In genomic region chr2:75980933-75981439, GRCm38 (mm10) we compare ENCODE assay signal across 9 mouse cellular contexts. TPM values are rescaled to one million over a fixed set of nuclear protein-coding genes. Genes with fewer than 3 reads are reported as not detected.
A peak's percentile ranks its signal among the peaks of the same experiment; 100 is the strongest.
DNase-seq lines count a peak whose midpoint lies in the region; ATAC-seq and TF ChIP-seq lines count a peak whose summit lies in the region.
"Not testable (repeated sequence)": the region's sequence is repeated elsewhere in the genome, so short reads cannot be mapped to it uniquely, and the experiment has no call there.
"Had no signal": no experiment of that assay in that cellular context is flagged by ENCODE, and none has a peak within 500 bp of the region (broad histone marks: within the 10 kb centered on the region; RNA-seq: fewer than 3 reads in every experiment).

No protein-coding gene starts in this region.

- peaks cover 16% of the 10 kb centered on the region for H3K4me1 ChIP-seq in forebrain, embryonic 10.5 days
- H3K4me1 ChIP-seq in heart, embryonic 11.5 days (ENCODE audit: control insufficient read depth, insufficient read depth, low read length); hindbrain, embryonic 15.5 days (replicated peaks); kidney, postnatal 0 days (replicated peaks; ENCODE audit: insufficient read depth, low read length); liver, embryonic 13.5 days (replicated peaks); midbrain, embryonic 13.5 days (replicated peaks); small intestine, adult 2 months (ENCODE audit: control insufficient read depth, insufficient read depth, insufficient read length, low read length): not testable (repeated sequence)

- H3K36me3 ChIP-seq in forebrain, embryonic 10.5 days (replicated peaks); heart, embryonic 11.5 days (ENCODE audit: control insufficient read depth, insufficient read depth, low read length); hindbrain, embryonic 15.5 days; kidney, postnatal 0 days (ENCODE audit: insufficient read depth, low read length); liver, embryonic 13.5 days; midbrain, embryonic 13.5 days; small intestine, adult 2 months (ENCODE audit: control insufficient read depth, insufficient read depth, low read length): not testable (repeated sequence)

- peak overlapping the region; percentile 72 for H3K4me2 ChIP-seq in heart, embryonic 11.5 days
- H3K4me2 ChIP-seq in hindbrain, embryonic 15.5 days = peak overlapping the region; percentile 71
- peak overlapping the region; percentile 48 for H3K4me2 ChIP-seq in kidney, postnatal 0 days (ENCODE audit: low read length)
- H3K4me2 ChIP-seq in liver, embryonic 13.5 days = peak overlapping the region; percentile 74
- peak overlapping the region; percentile 68 for H3K4me2 ChIP-seq in midbrain, embryonic 13.5 days (replicated peaks)

- H3K27ac ChIP-seq in forebrain, embryonic 10.5 days = peak overlapping the region; percentile 90; the same call in 1 of the 2 replicates
- not testable (repeated sequence) for H3K27ac ChIP-seq in heart, embryonic 11.5 days (ENCODE audit: low read depth, low read length); hindbrain, embryonic 15.5 days (replicated peaks); kidney, postnatal 0 days; liver, embryonic 13.5 days; midbrain, embryonic 13.5 days; small intestine, adult 2 months (ENCODE audit: insufficient read depth, low read depth, low read length)

- H3K9ac ChIP-seq in heart, embryonic 11.5 days (ENCODE audit: low read depth, low read length) = peak overlapping the region; percentile 73
- H3K9ac ChIP-seq in hindbrain, embryonic 15.5 days; kidney, postnatal 0 days (ENCODE audit: low read depth, low read length); liver, embryonic 13.5 days; midbrain, embryonic 13.5 days (replicated peaks): not testable (repeated sequence)

- DNase-seq in cerebellum, adult 11-12 months = peak; percentile 49
- DNase-seq in forebrain, embryonic 10.5 days (ENCODE audit: extremely low spot score, low spot score); kidney, postnatal 0 days (ENCODE audit: low spot score); liver, embryonic 13.5 days: not testable (repeated sequence)

- not testable (repeated sequence) for H3K27me3 ChIP-seq in forebrain, embryonic 10.5 days (ENCODE audit: poor library complexity, severe bottlenecking); heart, embryonic 11.5 days (ENCODE audit: control insufficient read depth, insufficient read depth, low read length); hindbrain, embryonic 15.5 days; kidney, postnatal 0 days (ENCODE audit: insufficient read depth, low read length); liver, embryonic 13.5 days; midbrain, embryonic 13.5 days; small intestine, adult 2 months (ENCODE audit: control insufficient read depth, insufficient read depth, low read length)

- ATAC-seq in heart, embryonic 11.5 days (replicated peaks; ENCODE audit: insufficient number of reproducible peaks, low FRiP score, low TSS enrichment) = 0 out of 2 replicates have a peak, but pooled peaks have one; percentile 47
- not testable (repeated sequence) for ATAC-seq in hindbrain, embryonic 15.5 days (ENCODE audit: low FRiP score, low read depth); kidney, postnatal 0 days (replicated peaks; ENCODE audit: low FRiP score, low read depth); liver, embryonic 13.5 days (ENCODE audit: low read depth); midbrain, embryonic 13.5 days

- not testable (repeated sequence) for H3K9me3 ChIP-seq in forebrain, embryonic 10.5 days; heart, embryonic 11.5 days (replicated peaks; ENCODE audit: control insufficient read depth, low read length); hindbrain, embryonic 15.5 days; kidney, postnatal 0 days (replicated peaks; ENCODE audit: low read length); liver, embryonic 13.5 days (replicated peaks); midbrain, embryonic 13.5 days

- not testable (repeated sequence) for TF ChIP-seq POLR2A in small intestine, adult 2 months (IDR thresholded peaks at IDR 0.05; ENCODE audit: low read depth, low read length)

- H3K4me3 ChIP-seq in forebrain, embryonic 10.5 days = peak overlapping the region; percentile 55
- peak overlapping the region; percentile 50 for H3K4me3 ChIP-seq in heart, embryonic 11.5 days (ENCODE audit: low read depth, low read length)
- H3K4me3 ChIP-seq in hindbrain, embryonic 15.5 days = peak overlapping the region; percentile 46
- not testable (repeated sequence) for H3K4me3 ChIP-seq in kidney, postnatal 0 days (replicated peaks; ENCODE audit: low read depth, low read length)
- peak overlapping the region; percentile 58 for H3K4me3 ChIP-seq in liver, embryonic 13.5 days (replicated peaks)
- peak overlapping the region; percentile 49 for H3K4me3 ChIP-seq in midbrain, embryonic 13.5 days (replicated peaks)
- H3K4me3 ChIP-seq in small intestine, adult 2 months (ENCODE audit: low read depth, low read length) = peak overlapping the region; percentile 76

- not testable (repeated sequence) for TF ChIP-seq CTCF in kidney, postnatal 0 days (IDR thresholded peaks at IDR 0.05; ENCODE audit: low read depth); small intestine, adult 2 months (IDR thresholded peaks at IDR 0.05; ENCODE audit: extremely low read depth, insufficient read length, insufficient replicate concordance, low read depth, low read length)

- WGBS in forebrain, embryonic 10.5 days = 96% methylated on average over 13 of the region's 13 CpGs
- WGBS in heart, embryonic 11.5 days (ENCODE audit: insufficient replicate concordance) = 97% methylated on average over 13 of the region's 13 CpGs
- WGBS in hindbrain, embryonic 15.5 days = 94% methylated on average over 13 of the region's 13 CpGs
- WGBS in kidney, postnatal 0 days = 97% methylated on average over 13 of the region's 13 CpGs
- 90% methylated on average over 13 of the region's 13 CpGs for WGBS in liver, embryonic 13.5 days (ENCODE audit: insufficient replicate concordance)
- 97% methylated on average over 13 of the region's 13 CpGs for WGBS in midbrain, embryonic 13.5 days
- 94% methylated on average over 13 of the region's 13 CpGs for WGBS in small intestine, adult 2 months

RNA-seq across cellular contexts. Expression of gene Ttc30a1, which starts 0.8 kb away (rescaled TPM):
- 10.5 and 12.4 TPM in 2 replicates for polyA plus RNA-seq in forebrain, embryonic 10.5 days (2016; fragmentation: Nextera tagmentation; extraction: Ambion mirVana)
- 6.6 and 7.1 TPM in 2 replicates for polyA plus RNA-seq in heart, embryonic 11.5 days (2014; fragmentation: Nextera tagmentation; extraction: Ambion mirVana)
- polyA plus RNA-seq in hindbrain, embryonic 15.5 days (2015; fragmentation: Nextera tagmentation; extraction: Ambion mirVana) = 7.3 and 8.0 TPM in 2 replicates
- polyA plus RNA-seq in kidney, postnatal 0 days (2015; fragmentation: Nextera tagmentation; extraction: Ambion mirVana) = 6.7 and 7.0 TPM in 2 replicates
- polyA plus RNA-seq in liver, embryonic 13.5 days (2015; fragmentation: Nextera tagmentation; extraction: Ambion mirVana) = 1.4 and 1.6 TPM in 2 replicates
- 8.5 TPM in 2 replicates for polyA plus RNA-seq in midbrain, embryonic 13.5 days (2015; fragmentation: Nextera tagmentation; extraction: Ambion mirVana)
- 1.1 and 1.3 TPM in 2 replicates for polyA plus RNA-seq in small intestine, adult 2 months (2012; rRNA removed)

RNA-seq across cellular contexts. Expression of gene Ttc30a2, which starts 3.0 kb away (rescaled TPM):
- 0.28 and 0.53 TPM in 2 replicates for polyA plus RNA-seq in forebrain, embryonic 10.5 days (2016; fragmentation: Nextera tagmentation; extraction: Ambion mirVana)
- 0.75 and 1.1 TPM in 2 replicates for polyA plus RNA-seq in heart, embryonic 11.5 days (2014; fragmentation: Nextera tagmentation; extraction: Ambion mirVana)
- 0.77 and 0.85 TPM in 2 replicates for polyA plus RNA-seq in hindbrain, embryonic 15.5 days (2015; fragmentation: Nextera tagmentation; extraction: Ambion mirVana)
- 0.18 and 0.51 TPM in 2 replicates for polyA plus RNA-seq in kidney, postnatal 0 days (2015; fragmentation: Nextera tagmentation; extraction: Ambion mirVana)
- 0.06 and 0.09 TPM in 2 replicates for polyA plus RNA-seq in liver, embryonic 13.5 days (2015; fragmentation: Nextera tagmentation; extraction: Ambion mirVana)
- 1.1 and 1.6 TPM in 2 replicates for polyA plus RNA-seq in midbrain, embryonic 13.5 days (2015; fragmentation: Nextera tagmentation; extraction: Ambion mirVana)
- polyA plus RNA-seq in small intestine, adult 2 months (2012; rRNA removed) = 0.09 and 0.11 TPM in 2 replicates
- polyA plus RNA-seq: activated CD4-positive, CD25-positive, alpha-beta regulatory T cell, adult 4 months had no signal

RNA-seq across cellular contexts. Expression of gene Ttc30b, which starts 42.6 kb away (rescaled TPM):
- polyA plus RNA-seq in forebrain, embryonic 10.5 days (2016; fragmentation: Nextera tagmentation; extraction: Ambion mirVana) = 5.1 and 5.6 TPM in 2 replicates
- polyA plus RNA-seq in heart, embryonic 11.5 days (2014; fragmentation: Nextera tagmentation; extraction: Ambion mirVana) = 9.3 TPM in 2 replicates
- 17.5 and 21.8 TPM in 2 replicates for polyA plus RNA-seq in hindbrain, embryonic 15.5 days (2015; fragmentation: Nextera tagmentation; extraction: Ambion mirVana)
- 14.1 and 14.5 TPM in 2 replicates for polyA plus RNA-seq in kidney, postnatal 0 days (2015; fragmentation: Nextera tagmentation; extraction: Ambion mirVana)
- polyA plus RNA-seq in liver, embryonic 13.5 days (2015; fragmentation: Nextera tagmentation; extraction: Ambion mirVana) = 1.2 and 1.7 TPM in 2 replicates
- polyA plus RNA-seq in midbrain, embryonic 13.5 days (2015; fragmentation: Nextera tagmentation; extraction: Ambion mirVana) = 15.3 and 15.7 TPM in 2 replicates
- 2.9 and 5.9 TPM in 2 replicates for polyA plus RNA-seq in small intestine, adult 2 months (2012; rRNA removed)
